Mouse (Mus musculus) neural tube, embryonic 13.5 days (tissue): ENCODE data around the gene Ppm1l. TPM values are rescaled to one million over a fixed set of nuclear protein-coding genes. Genes with fewer than 3 reads are reported as not detected.
"Not testable (repeated sequence)": the region's sequence is repeated elsewhere in the genome, so short reads cannot be mapped to it uniquely, and the experiment has no call there.

Experiments
- ATAC-seq: fragments of 200-750 bp; cut with Nextera tagmentation; 2 replicates; pipeline ENCODE4 v1.8.0; 2017; ENCODE audit warnings: low read depth, mild to moderate bottlenecking, moderate TSS enrichment, moderate library complexity
- H3K27ac ChIP-seq: fragments of 300-500 bp; sonication (generic); replicated peaks from 2 replicates; pipeline ENCODE4 v1.5.1; 2015; ENCODE audit warnings: moderate library complexity, mild to moderate bottlenecking, inconsistent platforms
- H3K27me3 ChIP-seq: fragments of 300-500 bp; sonication (generic); 2 replicates; pipeline ENCODE4 v1.6.1; 2015; ENCODE audit warnings: mild to moderate bottlenecking, inconsistent platforms
- H3K36me3 ChIP-seq: fragments of 300-500 bp; sonication (generic); 2 replicates; pipeline ENCODE4 v1.6.1; 2015; ENCODE audit warnings: mild to moderate bottlenecking, inconsistent platforms
- H3K4me1 ChIP-seq: fragments of 300-500 bp; sonication (generic); replicated peaks from 2 replicates; pipeline ENCODE4 v1.6.1; 2015; ENCODE audit warnings: inconsistent platforms
- H3K4me2 ChIP-seq: fragments of 300-500 bp; sonication (generic); 2 replicates; pipeline ENCODE4 v1.6.1; 2015; ENCODE audit warnings: inconsistent platforms, mild to moderate bottlenecking, moderate library complexity
- H3K4me3 ChIP-seq: fragments of 300-500 bp; sonication (generic); 2 replicates; pipeline ENCODE4 v1.5.1; 2015; ENCODE audit warnings: mild to moderate bottlenecking, inconsistent platforms
- H3K9ac ChIP-seq: fragments of 300-500 bp; sonication (generic); 2 replicates; pipeline ENCODE4 v1.6.1; 2015; ENCODE audit warnings: moderate library complexity, mild to moderate bottlenecking, inconsistent platforms
- H3K9me3 ChIP-seq: fragments of 300-500 bp; sonication (generic); 2 replicates; pipeline ENCODE4 v1.6.1; 2016; ENCODE audit warnings: inconsistent platforms
- WGBS: fragments of 180-500 bp; shearing (Covaris S2); methylation state at CpG from one replicate; pipeline ENCODE4 v1.1.7; 2015; 5-methylcytosine and 5-hydroxymethylcytosine counted together
- polyA plus RNA-seq: library from polyadenylated mRNA; unstranded; fragments of >200 nt; fragmentation: Nextera tagmentation; extraction: Ambion mirVana; gene quantifications from 2 replicates; pipeline ENCODE4 v1.2.1, GENCODE M21; 2015

The Ppm1l gene
- polyA plus RNA-seq, 1 experiment from 2014 or later = 24.9 TPM

DNA sequence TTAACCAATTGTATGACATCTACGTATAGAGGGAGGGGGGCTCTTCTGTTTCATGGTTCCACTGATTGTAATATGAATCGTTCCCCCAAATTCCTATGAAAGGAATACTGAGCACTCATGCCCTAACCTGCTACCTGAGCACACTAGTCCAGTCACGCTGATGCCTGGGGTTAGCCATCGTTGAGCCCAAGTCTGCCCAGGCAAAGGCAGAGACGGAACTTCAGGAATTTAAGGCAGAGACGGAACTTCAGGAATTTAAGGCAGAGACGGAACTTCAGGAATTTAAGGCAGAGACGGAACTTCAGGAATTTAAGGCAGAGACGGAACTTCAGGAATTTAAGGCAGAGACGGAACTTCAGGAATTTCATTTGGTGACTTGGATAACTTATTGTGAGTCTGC, 75.2 kb downstream of the Ppm1l start:
- not testable (repeated sequence) for H3K27ac ChIP-seq, H3K9me3 ChIP-seq, H3K4me3 ChIP-seq, H3K4me1 ChIP-seq, H3K36me3 ChIP-seq, H3K27me3 ChIP-seq, ATAC-seq, H3K9ac ChIP-seq, H3K4me2 ChIP-seq
- 92% methylated on average over 10 of the region's 10 CpGs for WGBS

DNA sequence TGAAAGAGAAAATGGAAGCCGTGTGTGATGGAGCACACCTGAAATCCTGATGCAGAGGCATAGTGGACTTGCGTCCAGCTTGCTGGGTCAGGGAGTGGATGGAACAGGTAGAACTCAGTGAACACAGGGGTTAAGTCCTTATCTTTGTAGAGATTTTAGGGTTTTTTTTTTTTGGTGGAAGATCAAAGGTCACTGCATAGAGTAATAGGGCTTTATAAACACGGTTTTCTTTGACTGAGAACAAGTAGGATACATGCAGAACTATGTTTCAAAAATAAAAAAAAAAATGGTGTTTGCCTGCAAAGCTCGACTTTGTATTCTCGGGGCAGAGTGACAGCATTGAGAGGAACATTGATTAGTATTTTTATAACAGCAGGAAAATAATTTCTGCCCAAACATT, 75.6 kb downstream of the Ppm1l start:
- H3K4me2 ChIP-seq = no peak overlapping the region
- no peaks in the 10 kb centered on the region for H3K4me1 ChIP-seq
- no peaks in the 10 kb centered on the region for H3K27me3 ChIP-seq
- H3K36me3 ChIP-seq = no peaks in the 10 kb centered on the region
- H3K27ac ChIP-seq = no peak overlapping the region
- H3K9ac ChIP-seq = no peak overlapping the region
- no peak overlapping the region for H3K4me3 ChIP-seq
- no peaks in the 10 kb centered on the region for H3K9me3 ChIP-seq
- no peak for ATAC-seq
- 86% methylated on average over 5 of the region's 5 CpGs for WGBS

DNA sequence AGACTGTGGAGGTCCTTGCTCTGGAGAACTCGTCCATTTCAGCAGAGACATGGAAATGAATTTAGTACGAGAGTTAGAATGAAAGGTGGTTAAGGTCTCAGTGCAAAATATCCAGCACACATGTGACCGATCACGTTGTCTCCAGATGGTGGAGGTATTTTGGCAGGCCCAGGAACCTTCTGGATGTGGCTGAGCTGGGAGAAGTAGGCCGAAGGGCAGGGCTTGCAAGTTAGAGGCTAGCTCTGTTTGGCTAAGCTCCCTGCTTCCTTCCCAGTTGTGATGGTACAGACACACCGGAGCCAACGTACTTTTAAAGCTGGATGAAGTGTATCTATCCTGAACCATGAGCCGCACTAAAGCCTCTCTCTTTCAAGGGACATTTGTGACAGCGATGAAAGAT, 76.4 kb downstream of the Ppm1l start:
- no peak overlapping the region for H3K27ac ChIP-seq
- H3K9me3 ChIP-seq = no peaks in the 10 kb centered on the region
- H3K4me3 ChIP-seq = no peak overlapping the region
- H3K4me1 ChIP-seq = no peaks in the 10 kb centered on the region
- no peak overlapping the region for H3K9ac ChIP-seq
- no peaks in the 10 kb centered on the region for H3K27me3 ChIP-seq
- no peak for ATAC-seq
- H3K4me2 ChIP-seq = no peak overlapping the region
- WGBS = 87% methylated on average over 9 of the region's 9 CpGs
- H3K36me3 ChIP-seq = no peaks in the 10 kb centered on the region

DNA sequence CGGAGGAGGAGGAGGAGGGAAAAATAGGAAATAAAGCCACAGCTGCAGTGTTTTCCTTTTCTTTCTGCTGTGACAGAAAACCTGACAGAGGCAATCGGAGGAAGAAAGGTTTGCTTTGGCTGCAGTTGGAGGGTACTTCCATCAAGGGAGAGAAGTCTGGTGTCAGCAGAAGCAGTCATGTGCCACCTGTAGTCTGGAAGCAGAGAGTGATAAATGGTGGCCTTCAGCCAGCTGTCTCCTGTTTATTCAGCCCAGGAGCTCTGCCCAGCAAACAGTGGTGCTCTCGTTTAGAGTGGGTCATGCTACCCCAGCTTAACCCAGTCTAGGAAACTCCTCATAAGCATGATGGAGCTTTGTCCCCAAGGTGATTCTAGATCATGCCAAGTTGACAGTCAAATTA, 77.3 kb downstream of the Ppm1l start:
- H3K4me1 ChIP-seq = no peaks in the 10 kb centered on the region
- H3K4me2 ChIP-seq = no peak overlapping the region
- no peak overlapping the region for H3K27ac ChIP-seq
- no peaks in the 10 kb centered on the region for H3K36me3 ChIP-seq
- no peaks in the 10 kb centered on the region for H3K9me3 ChIP-seq
- H3K4me3 ChIP-seq = no peak overlapping the region
- ATAC-seq = no peak
- 73% methylated on average over 3 of the region's 3 CpGs for WGBS
- no peak overlapping the region for H3K9ac ChIP-seq
- no peaks in the 10 kb centered on the region for H3K27me3 ChIP-seq

GRCm38 (mm10) chr3:69395084-69395483, 78.4 kb downstream of the Ppm1l start:
- Histone ChIP-seq H3K4me3 (no peak overlapping the region), H3K27me3 (peaks cover 6% of the 10 kb centered on the region), H3K4me1 (no peaks in the 10 kb centered on the region), H3K9me3 (no peaks in the 10 kb centered on the region), H3K4me2 (no peak overlapping the region), H3K9ac (no peak overlapping the region), H3K36me3 (no peaks in the 10 kb centered on the region), H3K27ac (no peak overlapping the region)
- 86% methylated on average over 5 of the region's 5 CpGs for WGBS
- no peak for ATAC-seq

DNA sequence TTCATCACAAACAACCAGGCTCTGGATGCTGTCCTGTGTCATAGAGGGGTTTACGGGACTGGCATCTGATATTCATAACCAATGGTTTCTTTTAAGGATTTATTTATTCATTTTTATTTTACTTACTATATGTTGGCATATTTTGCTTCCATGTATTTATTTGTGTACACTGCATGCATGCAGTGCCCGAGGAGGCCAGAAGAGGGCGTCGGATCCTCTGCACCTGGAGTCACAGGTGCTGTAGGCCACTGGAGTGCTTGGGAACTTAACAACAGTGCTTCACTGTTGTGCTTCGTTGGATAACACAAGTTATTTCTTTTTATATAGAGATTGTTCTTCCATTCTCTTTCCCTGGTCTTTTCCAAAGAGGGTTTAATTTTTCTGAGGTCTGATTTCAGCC, 81.1 kb downstream of the Ppm1l start:
- Histone ChIP-seq H3K36me3 (no peaks in the 10 kb centered on the region), H3K4me1 (no peaks in the 10 kb centered on the region), H3K4me2 (no peak overlapping the region), H3K27ac (no peak overlapping the region), H3K9me3 (no peaks in the 10 kb centered on the region), H3K27me3 (peaks cover 31% of the 10 kb centered on the region), H3K4me3 (no peak overlapping the region), H3K9ac (no peak overlapping the region)
- WGBS = 66% methylated on average over 5 of the region's 5 CpGs
- no peak for ATAC-seq

GRCm38 (mm10) chr3:69399336-69399735, 82.7 kb downstream of the Ppm1l start:
- 90% methylated on average over 6 of the region's 6 CpGs for WGBS
- Histone ChIP-seq H3K9me3 (no peaks in the 10 kb centered on the region), H3K9ac (no peak overlapping the region), H3K4me3 (no peak overlapping the region), H3K27me3 (peaks cover 47% of the 10 kb centered on the region), H3K4me1 (no peaks in the 10 kb centered on the region), H3K4me2 (no peak overlapping the region), H3K27ac (no peak overlapping the region), H3K36me3 (no peaks in the 10 kb centered on the region)
- no peak for ATAC-seq

DNA sequence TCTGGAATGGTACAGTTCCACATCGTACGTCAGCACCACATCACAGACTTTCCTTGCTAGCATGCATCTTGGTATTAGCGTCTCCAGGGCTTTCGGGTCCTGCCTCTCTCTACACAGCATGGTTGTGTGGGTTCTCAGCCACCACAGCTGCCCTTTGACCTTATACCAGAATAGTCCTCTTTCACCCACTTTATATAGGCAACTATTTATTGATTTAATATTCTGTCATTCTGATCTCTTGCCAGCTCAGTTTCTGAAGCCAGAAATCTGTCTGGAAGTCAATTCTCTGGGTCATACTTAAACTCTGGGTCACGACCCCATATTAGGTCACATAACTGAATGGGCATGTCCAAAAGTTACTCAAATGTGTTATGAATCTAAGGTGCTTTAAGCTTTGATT, 86.5 kb downstream of the Ppm1l start:
- H3K36me3 ChIP-seq = no peaks in the 10 kb centered on the region
- no peak for ATAC-seq
- 87% methylated on average over 5 of the region's 5 CpGs for WGBS
- no peak overlapping the region for H3K4me3 ChIP-seq
- no peaks in the 10 kb centered on the region for H3K4me1 ChIP-seq
- peaks cover 75% of the 10 kb centered on the region for H3K27me3 ChIP-seq
- H3K4me2 ChIP-seq = no peak overlapping the region
- no peak overlapping the region for H3K9ac ChIP-seq
- no peaks in the 10 kb centered on the region for H3K9me3 ChIP-seq
- H3K27ac ChIP-seq = no peak overlapping the region

DNA sequence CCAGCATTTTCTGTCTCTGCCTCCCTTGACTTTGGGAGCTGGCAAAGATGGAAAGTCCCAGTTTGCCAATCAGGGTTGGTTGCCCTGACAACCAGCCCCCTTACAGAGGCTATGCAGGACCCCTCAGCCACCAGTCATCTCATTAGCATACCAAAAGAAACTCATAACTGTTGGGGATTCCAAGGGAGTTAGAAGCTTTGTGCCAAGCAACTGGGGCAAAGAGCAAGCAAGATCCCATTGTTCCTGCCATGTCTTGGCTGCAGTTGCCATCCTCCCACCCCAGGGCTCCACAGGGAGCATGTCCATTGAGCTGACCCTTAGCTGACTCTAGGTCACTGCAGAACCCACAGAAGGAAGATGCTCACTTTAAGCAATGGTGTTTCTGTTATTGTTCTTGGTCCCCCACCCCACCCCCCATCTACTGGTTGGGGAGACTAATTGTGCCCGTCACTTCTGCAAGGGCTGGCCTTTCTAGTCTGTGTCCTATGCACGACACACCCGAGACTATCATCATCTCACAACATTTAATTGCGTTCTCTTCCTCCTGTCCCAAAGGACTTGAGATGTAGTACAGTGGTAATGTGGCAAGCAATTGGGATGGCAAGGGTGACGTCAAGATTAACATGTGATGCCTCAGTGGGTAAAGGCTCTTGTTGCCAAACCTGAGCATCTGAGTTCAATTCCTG, 89.7 kb downstream of the Ppm1l start:
- H3K27me3 ChIP-seq = peaks cover 83% of the 10 kb centered on the region
- peaks cover 3% of the 10 kb centered on the region; the same call in 1 of the 2 replicates for H3K4me1 ChIP-seq
- H3K27ac ChIP-seq = no peak overlapping the region
- no peaks in the 10 kb centered on the region for H3K9me3 ChIP-seq
- WGBS = 24% methylated on average over 5 of the region's 5 CpGs
- peak; percentile 87 for ATAC-seq
- H3K36me3 ChIP-seq = no peaks in the 10 kb centered on the region
- H3K9ac ChIP-seq = no peak overlapping the region
- H3K4me2 ChIP-seq = no peak overlapping the region
- no peak overlapping the region for H3K4me3 ChIP-seq

DNA sequence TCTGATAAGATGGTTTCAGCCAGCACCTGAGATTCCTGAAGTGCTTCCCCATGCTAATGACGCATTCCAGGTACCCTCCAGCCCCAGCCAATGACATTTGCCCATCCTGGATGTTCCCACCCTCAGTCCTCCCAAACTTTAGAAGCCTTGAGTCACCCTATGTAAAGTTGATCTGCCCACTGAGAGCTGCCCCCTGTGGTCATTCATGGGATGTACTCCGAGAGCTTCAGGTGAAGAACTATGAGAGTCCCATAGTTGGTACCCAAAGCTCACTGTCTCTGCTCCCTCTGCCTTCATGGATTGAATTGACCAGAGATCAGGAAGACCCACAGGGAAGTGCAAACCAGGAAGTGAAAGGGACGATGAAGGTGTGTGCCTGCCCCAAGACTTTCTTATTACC, 91.4 kb downstream of the Ppm1l start:
- Histone ChIP-seq H3K9ac (no peak overlapping the region), H3K27me3 (peaks cover 72% of the 10 kb centered on the region)

DNA sequence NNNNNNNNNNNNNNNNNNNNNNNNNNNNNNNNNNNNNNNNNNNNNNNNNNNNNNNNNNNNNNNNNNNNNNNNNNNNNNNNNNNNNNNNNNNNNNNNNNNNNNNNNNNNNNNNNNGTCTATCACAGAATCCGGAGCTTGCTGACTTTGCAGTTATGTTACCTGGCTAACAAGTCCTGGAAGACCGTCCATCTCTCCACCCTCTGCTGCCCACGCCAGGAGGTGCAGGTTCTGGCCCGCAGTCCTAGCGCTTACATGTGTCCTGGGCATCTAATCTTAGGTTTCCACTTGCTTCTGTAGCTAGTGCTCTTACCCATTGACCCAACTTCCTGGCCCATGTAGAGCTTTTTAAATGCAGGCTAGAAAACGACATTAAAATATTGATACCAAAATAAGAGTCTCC, 99.5 kb downstream of the Ppm1l start:
- Histone ChIP-seq H3K36me3 (no peaks in the 10 kb centered on the region), H3K9ac (no peak overlapping the region), H3K27me3 (peaks cover 20% of the 10 kb centered on the region), H3K4me3 (no peak overlapping the region), H3K9me3 (no peaks in the 10 kb centered on the region), H3K4me1 (peaks cover 11% of the 10 kb centered on the region; the same call in 1 of the 2 replicates), H3K4me2 (no peak overlapping the region), H3K27ac (no peak overlapping the region)
- ATAC-seq = no peak
- 86% methylated on average over 6 of the region's 6 CpGs for WGBS

More for the DNA sequence above, 91.4 kb downstream of the Ppm1l start:
- WGBS = 83% methylated on average over 3 of the region's 3 CpGs
- Histone ChIP-seq H3K9me3 (no peaks in the 10 kb centered on the region), H3K36me3 (no peaks in the 10 kb centered on the region), H3K4me2 (no peak overlapping the region), H3K4me3 (no peak overlapping the region), H3K27ac (no peak overlapping the region), H3K4me1 (peaks cover 14% of the 10 kb centered on the region; the same call in 1 of the 2 replicates)
- no peak for ATAC-seq

DNA sequence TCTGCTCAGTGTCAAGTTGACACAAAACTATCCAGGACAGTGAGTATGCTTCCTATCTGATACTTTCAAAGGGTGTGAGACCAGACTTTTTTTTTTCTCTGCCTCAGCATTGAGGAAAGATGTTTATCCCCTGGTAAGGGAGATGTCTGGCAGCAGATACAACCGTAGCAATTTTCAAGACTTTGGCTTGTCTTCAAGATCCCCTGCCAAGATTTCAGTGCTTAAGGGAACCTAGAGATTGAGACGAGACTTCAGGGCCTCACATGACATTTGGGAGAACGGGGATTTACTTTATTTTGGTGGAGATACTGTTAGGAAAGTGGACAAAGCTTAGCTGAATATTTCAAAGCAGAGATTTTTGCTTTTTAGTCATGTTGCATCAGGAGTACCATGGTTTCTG, 106.1 kb downstream of the Ppm1l start:
- 82% methylated on average over 3 of the region's 3 CpGs for WGBS
- no peak overlapping the region for H3K27ac ChIP-seq
- peaks cover 8% of the 10 kb centered on the region for H3K4me1 ChIP-seq
- H3K4me3 ChIP-seq = no peak overlapping the region
- no peak for ATAC-seq
- H3K4me2 ChIP-seq = no peak overlapping the region
- no peaks in the 10 kb centered on the region for H3K27me3 ChIP-seq
- H3K9me3 ChIP-seq = peaks cover 6% of the 10 kb centered on the region; the same call in 1 of the 2 replicates
- H3K36me3 ChIP-seq = no peaks in the 10 kb centered on the region
- H3K9ac ChIP-seq = no peak overlapping the region

DNA sequence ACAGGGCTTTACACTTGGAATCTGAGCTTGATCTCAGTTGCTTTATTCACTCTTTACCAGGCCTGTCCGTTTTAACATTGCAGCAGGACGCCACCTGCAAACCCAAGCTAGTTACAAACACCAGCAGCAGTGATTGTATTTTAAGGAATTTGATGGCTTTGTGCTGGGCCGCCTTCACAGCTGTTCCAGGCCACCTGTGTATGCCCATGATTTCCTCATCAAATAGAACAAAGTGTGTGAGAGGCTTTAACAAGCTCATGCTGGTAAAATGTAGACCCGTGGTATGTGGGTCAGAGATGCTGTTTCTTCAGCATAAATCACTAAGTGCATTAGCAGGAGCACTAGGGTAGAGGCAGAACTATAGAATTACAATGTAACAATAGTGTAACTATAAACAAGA, 106.7 kb downstream of the Ppm1l start:
- H3K27me3 ChIP-seq = no peaks in the 10 kb centered on the region
- no peak for ATAC-seq
- peaks cover 6% of the 10 kb centered on the region; the same call in 1 of the 2 replicates for H3K9me3 ChIP-seq
- peaks cover 14% of the 10 kb centered on the region for H3K4me1 ChIP-seq
- no peak overlapping the region for H3K9ac ChIP-seq
- H3K4me3 ChIP-seq = no peak overlapping the region
- no peak overlapping the region for H3K27ac ChIP-seq
- H3K4me2 ChIP-seq = no peak overlapping the region
- no peaks in the 10 kb centered on the region for H3K36me3 ChIP-seq
- WGBS = 53% methylated on average over 4 of the region's 4 CpGs
